Mouse (Mus musculus): ENCODE measurements around the gene Eif4a1. TPM values are rescaled to one million over a fixed set of nuclear protein-coding genes. Genes with fewer than 3 reads are reported as not detected.

Gene Eif4a1
- polyA plus RNA-seq, 1 experiment from 2014 or later: 310 TPM

- no peak overlapping the region; the same call in 1 of the 2 replicates for H3K9ac ChIP-seq
- H3K27ac ChIP-seq: peak overlapping the region; percentile 82
- ATAC-seq (replicated peaks; ENCODE audit: insufficient number of reproducible peaks, insufficient read depth, low FRiP score, low read depth): no peak
Observed at GRCm38 (mm10) chr11:69684936-69685335, 12.7 kb upstream of the Eif4a1 start.

GRCm38 (mm10) chr11:69684128-69684745, 12.0 kb upstream of the Eif4a1 start:
- no peak overlapping the region for H3K4me2 ChIP-seq
- H3K9ac ChIP-seq: no peak overlapping the region
- H3K4me3 ChIP-seq: no peak overlapping the region
- 74% methylated on average over 12 of the region's 12 CpGs for WGBS
- H3K9me3 ChIP-seq (replicated peaks): no peaks in the 10 kb centered on the region
- peaks cover 8% of the 10 kb centered on the region; the same call in 1 of the 2 replicates for H3K36me3 ChIP-seq
- no peak for ATAC-seq (replicated peaks; ENCODE audit: insufficient number of reproducible peaks, insufficient read depth, low FRiP score, low read depth)
- H3K27ac ChIP-seq: no peak overlapping the region
- peaks cover 55% of the 10 kb centered on the region for H3K4me1 ChIP-seq (replicated peaks)
- H3K27me3 ChIP-seq: no peaks in the 10 kb centered on the region

More at GRCm38 (mm10) chr11:69684936-69685335, 12.7 kb upstream of the Eif4a1 start:
- H3K4me3 ChIP-seq: no peak overlapping the region
- no peaks in the 10 kb centered on the region for H3K9me3 ChIP-seq (replicated peaks)
- H3K27me3 ChIP-seq: no peaks in the 10 kb centered on the region
- H3K4me2 ChIP-seq: no peak overlapping the region
- 82% methylated on average over 6 of the region's 6 CpGs for WGBS
- H3K4me1 ChIP-seq (replicated peaks): peaks cover 51% of the 10 kb centered on the region
- 0 out of 2 replicates have a peak, but pooled peaks cover 4% of the 10 kb centered on the region for H3K36me3 ChIP-seq

- Histone ChIP-seq H3K27ac (peak overlapping the region; percentile 95; the same call in 1 of the 2 replicates), H3K36me3 (peaks cover 14% of the 10 kb centered on the region), H3K9me3 (replicated peaks) (no peaks in the 10 kb centered on the region), H3K4me1 (replicated peaks) (peaks cover 55% of the 10 kb centered on the region), H3K27me3 (no peaks in the 10 kb centered on the region), H3K4me3 (no peak overlapping the region), H3K4me2 (no peak overlapping the region), H3K9ac (no peak overlapping the region)
- 70% methylated on average over 7 of the region's 7 CpGs for WGBS
- no peak for ATAC-seq (replicated peaks; ENCODE audit: insufficient number of reproducible peaks, insufficient read depth, low FRiP score, low read depth)
Observed at GRCm38 (mm10) chr11:69683576-69683975, 11.4 kb upstream of the Eif4a1 start.

- H3K9ac ChIP-seq: peak overlapping the region; percentile 80
- H3K9me3 ChIP-seq (replicated peaks): no peaks in the 10 kb centered on the region
- WGBS: 21% methylated on average over 12 of the region's 12 CpGs
- peak overlapping the region; percentile 89 for H3K4me2 ChIP-seq
- H3K27me3 ChIP-seq: no peaks in the 10 kb centered on the region
- peak overlapping the region; percentile 95 for H3K27ac ChIP-seq
- peak overlapping the region; percentile 79 for H3K4me3 ChIP-seq
- peaks cover 55% of the 10 kb centered on the region for H3K4me1 ChIP-seq (replicated peaks)
- peaks cover 19% of the 10 kb centered on the region for H3K36me3 ChIP-seq
- no peak for ATAC-seq (replicated peaks; ENCODE audit: insufficient number of reproducible peaks, insufficient read depth, low FRiP score, low read depth)
Observed at GRCm38 (mm10) chr11:69682840-69683533, 10.8 kb upstream of the Eif4a1 start.

- peaks cover 55% of the 10 kb centered on the region for H3K4me1 ChIP-seq (replicated peaks)
Observed at GRCm38 (mm10) chr11:69682209-69682839, 10.1 kb upstream of the Eif4a1 start.

GRCm38 (mm10) chr11:69681314-69682208, 9.3 kb upstream of the Eif4a1 start, which contains the start of gene Senp3:
TSS of gene Senp3 (minus strand) at chr11:69682084.
- ATAC-seq (replicated peaks; ENCODE audit: insufficient number of reproducible peaks, insufficient read depth, low FRiP score, low read depth): peak; percentile 94
- Histone ChIP-seq H3K4me3 (peak within 1 kb of the TSS; percentile 79), H3K27me3 (no peaks in the 10 kb centered on the region), H3K27ac (peak within 1 kb of the TSS; percentile 95), H3K4me1 (replicated peaks) (peaks cover 50% of the 10 kb centered on the region), H3K9me3 (replicated peaks) (no peaks in the 10 kb centered on the region), H3K9ac (peak within 1 kb of the TSS; percentile 80), H3K36me3 (peaks cover 33% of the 10 kb centered on the region), H3K4me2 (peak within 1 kb of the TSS; percentile 89)
- under 1% methylated on average over 76 of the region's 80 CpGs for WGBS

More at GRCm38 (mm10) chr11:69682209-69682839, 10.1 kb upstream of the Eif4a1 start:
- Histone ChIP-seq H3K27me3 (no peaks in the 10 kb centered on the region), H3K9me3 (replicated peaks) (no peaks in the 10 kb centered on the region), H3K27ac (peak overlapping the region; percentile 95), H3K9ac (peak overlapping the region; percentile 80), H3K36me3 (peaks cover 26% of the 10 kb centered on the region), H3K4me3 (peak overlapping the region; percentile 79), H3K4me2 (peak overlapping the region; percentile 89)
- WGBS: 20% methylated on average over 24 of the region's 24 CpGs
- ATAC-seq (replicated peaks; ENCODE audit: insufficient number of reproducible peaks, insufficient read depth, low FRiP score, low read depth): no peak

- H3K9ac ChIP-seq: peak overlapping the region; percentile 80
- no peaks in the 10 kb centered on the region for H3K27me3 ChIP-seq
- peak overlapping the region; percentile 79 for H3K4me3 ChIP-seq
- ATAC-seq (replicated peaks; ENCODE audit: insufficient number of reproducible peaks, insufficient read depth, low FRiP score, low read depth): no peak
- peaks cover 45% of the 10 kb centered on the region for H3K36me3 ChIP-seq
- no peaks in the 10 kb centered on the region for H3K9me3 ChIP-seq (replicated peaks)
- WGBS: 87% methylated on average over 30 of the region's 30 CpGs
- no peak overlapping the region for H3K27ac ChIP-seq
- peaks cover 37% of the 10 kb centered on the region for H3K4me1 ChIP-seq (replicated peaks)
- H3K4me2 ChIP-seq: peak overlapping the region; percentile 89
Observed at GRCm38 (mm10) chr11:69680136-69680855, 8.1 kb upstream of the Eif4a1 start.

- Histone ChIP-seq H3K27me3 (no peaks in the 10 kb centered on the region), H3K9me3 (replicated peaks) (no peaks in the 10 kb centered on the region), H3K4me1 (replicated peaks) (peaks cover 31% of the 10 kb centered on the region), H3K27ac (no peak overlapping the region), H3K9ac (no peak overlapping the region), H3K4me2 (no peak overlapping the region), H3K4me3 (no peak overlapping the region), H3K36me3 (peaks cover 57% of the 10 kb centered on the region)
- no peak for ATAC-seq (replicated peaks; ENCODE audit: insufficient number of reproducible peaks, insufficient read depth, low FRiP score, low read depth)
- WGBS: 100% methylated on average over 2 of the region's 2 CpGs
Observed at GRCm38 (mm10) chr11:69679144-69679543, 6.9 kb upstream of the Eif4a1 start.

GRCm38 (mm10) chr11:69671726-69672124, 498 bp downstream of the Eif4a1 start:
- H3K4me1 ChIP-seq (replicated peaks): peaks cover 23% of the 10 kb centered on the region
- H3K9ac ChIP-seq: peak overlapping the region; percentile 99
- H3K27me3 ChIP-seq: no peaks in the 10 kb centered on the region
- peak; percentile 5; the same call in 1 of the 2 replicates for ATAC-seq (replicated peaks; ENCODE audit: insufficient number of reproducible peaks, insufficient read depth, low FRiP score, low read depth)
- peak overlapping the region; percentile 95 for H3K27ac ChIP-seq
- H3K9me3 ChIP-seq (replicated peaks): no peaks in the 10 kb centered on the region
- under 1% methylated on average over 35 of the region's 43 CpGs for WGBS
- H3K36me3 ChIP-seq: peaks cover 73% of the 10 kb centered on the region
- peak overlapping the region; percentile 84 for H3K4me3 ChIP-seq
- H3K4me2 ChIP-seq: peak overlapping the region; percentile 74
